Mouse (Mus musculus) kidney, embryonic 14.5 days (tissue): ENCODE data around the gene Bcar3. TPM values are rescaled to one million over a fixed set of nuclear protein-coding genes. Genes with fewer than 3 reads are reported as not detected.

Experiments used
- ATAC-seq: fragments of 200-750 bp; cut with Nextera tagmentation; 2 replicates; pipeline ENCODE4 v1.8.0; 2017; ENCODE audit warnings: moderate number of reproducible peaks, mild to moderate bottlenecking, moderate TSS enrichment, moderate library complexity; ENCODE audit not compliant: low FRiP score, low TSS enrichment
- H3K27ac ChIP-seq: fragments of 300-500 bp; sonication (generic); 2 replicates; pipeline ENCODE4 v1.5.1; 2014; ENCODE audit warnings: low read depth, mild to moderate bottlenecking, low read length, moderate library complexity, mixed read lengths
- H3K27me3 ChIP-seq: fragments of 300-500 bp; sonication (generic); 2 replicates; pipeline ENCODE4 v1.6.1; 2014; ENCODE audit warnings: mild to moderate bottlenecking, low read length; ENCODE audit not compliant: control insufficient read depth, insufficient read depth
- H3K36me3 ChIP-seq: fragments of 300-500 bp; sonication (generic); 2 replicates; pipeline ENCODE4 v1.6.1; 2014; ENCODE audit warnings: low read length, mixed read lengths; ENCODE audit not compliant: control insufficient read depth, insufficient read depth
- H3K4me1 ChIP-seq: fragments of 300-500 bp; sonication (generic); 2 replicates; pipeline ENCODE4 v1.6.1; 2014; ENCODE audit warnings: low read length, mixed read lengths; ENCODE audit not compliant: control insufficient read depth, insufficient read depth
- H3K4me2 ChIP-seq: fragments of 300-500 bp; sonication (generic); replicated peaks from 2 replicates; pipeline ENCODE4 v1.6.1; 2014; ENCODE audit warnings: low read depth, mild to moderate bottlenecking, low read length
- H3K4me3 ChIP-seq: fragments of 300-500 bp; sonication (generic); 2 replicates; pipeline ENCODE4 v1.5.1; 2014; ENCODE audit warnings: mild to moderate bottlenecking, low read length
- H3K9ac ChIP-seq: fragments of 300-500 bp; sonication (generic); 2 replicates; pipeline ENCODE4 v1.6.1; 2014; ENCODE audit warnings: low read depth, mild to moderate bottlenecking, low read length, moderate library complexity
- H3K9me3 ChIP-seq: fragments of 300-500 bp; sonication (generic); 2 replicates; pipeline ENCODE4 v1.6.1; 2016; ENCODE audit warnings: low read length; ENCODE audit not compliant: control insufficient read depth
- WGBS: fragments of 180-500 bp; shearing (Covaris S2); extraction: QIAGEN DNeasy Blood & Tissue Kit; methylation state at CpG from one replicate; pipeline ENCODE4 v1.1.7; 2014; 5-methylcytosine and 5-hydroxymethylcytosine counted together
- polyA plus RNA-seq: library from polyadenylated mRNA; unstranded; fragments of >200 nt; fragmentation: Nextera tagmentation; extraction: Ambion mirVana; gene quantifications from 2 replicates; pipeline ENCODE4 v1.2.1, GENCODE M21; 2014

Gene Bcar3
- polyA plus RNA-seq, 1 experiment from 2014 or later = 13.7 TPM

DNA sequence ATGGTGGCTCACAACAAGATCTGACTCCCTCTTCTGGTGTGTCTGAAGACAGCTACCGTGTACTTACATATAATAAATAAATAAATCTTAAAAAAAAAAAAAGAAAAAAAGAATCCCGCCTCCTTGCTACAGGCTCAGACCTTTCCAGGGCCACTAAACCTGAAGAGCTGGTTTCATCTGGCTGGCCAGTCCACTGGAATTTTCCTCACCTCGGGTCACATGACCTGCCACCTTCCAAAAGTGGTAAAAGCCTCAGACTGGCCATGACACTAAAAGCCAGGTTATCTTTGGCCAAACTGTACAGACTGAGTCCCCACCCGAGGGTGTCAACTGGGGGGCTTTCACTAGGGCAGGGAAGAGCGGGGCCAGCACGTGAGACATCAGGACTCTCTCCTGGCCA, 29.9 kb downstream of the Bcar3 start:
- peaks cover 9% of the 10 kb centered on the region for H3K4me1 ChIP-seq
- no peak overlapping the region for H3K4me3 ChIP-seq
- no peaks in the 10 kb centered on the region for H3K27me3 ChIP-seq
- H3K4me2 ChIP-seq = no peak overlapping the region
- no peak for ATAC-seq
- no peak overlapping the region for H3K9ac ChIP-seq
- no peak overlapping the region for H3K27ac ChIP-seq
- H3K36me3 ChIP-seq = no peaks in the 10 kb centered on the region
- H3K9me3 ChIP-seq = no peaks in the 10 kb centered on the region
- WGBS = 83% methylated on average over 6 of the region's 6 CpGs

DNA sequence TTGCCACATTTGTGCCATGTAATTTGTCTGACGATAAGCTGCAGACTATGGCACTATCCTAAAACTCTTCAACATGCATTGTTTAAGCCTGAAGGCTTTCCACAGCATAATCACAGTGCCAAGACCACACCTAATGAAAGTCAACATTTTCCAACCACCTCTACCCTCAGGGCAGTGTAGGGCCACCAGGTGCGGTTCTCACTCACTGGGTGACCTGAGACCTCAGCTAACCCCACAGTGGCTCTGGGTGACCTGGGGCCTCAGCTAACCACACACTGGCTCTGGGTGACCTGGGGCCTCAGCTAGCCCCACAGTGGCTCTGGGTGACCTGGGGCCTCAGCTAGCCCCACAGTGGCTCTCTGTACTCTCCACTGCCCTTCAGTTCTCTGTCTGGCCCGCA, 30.6 kb downstream of the Bcar3 start:
- no peak overlapping the region for H3K9ac ChIP-seq
- H3K4me3 ChIP-seq = no peak overlapping the region
- no peaks in the 10 kb centered on the region for H3K27me3 ChIP-seq
- ATAC-seq = no peak
- 81% methylated on average over 3 of the region's 3 CpGs for WGBS
- no peaks in the 10 kb centered on the region for H3K36me3 ChIP-seq
- peaks cover 9% of the 10 kb centered on the region for H3K4me1 ChIP-seq
- no peak overlapping the region for H3K4me2 ChIP-seq
- H3K9me3 ChIP-seq = no peaks in the 10 kb centered on the region
- H3K27ac ChIP-seq = no peak overlapping the region

DNA sequence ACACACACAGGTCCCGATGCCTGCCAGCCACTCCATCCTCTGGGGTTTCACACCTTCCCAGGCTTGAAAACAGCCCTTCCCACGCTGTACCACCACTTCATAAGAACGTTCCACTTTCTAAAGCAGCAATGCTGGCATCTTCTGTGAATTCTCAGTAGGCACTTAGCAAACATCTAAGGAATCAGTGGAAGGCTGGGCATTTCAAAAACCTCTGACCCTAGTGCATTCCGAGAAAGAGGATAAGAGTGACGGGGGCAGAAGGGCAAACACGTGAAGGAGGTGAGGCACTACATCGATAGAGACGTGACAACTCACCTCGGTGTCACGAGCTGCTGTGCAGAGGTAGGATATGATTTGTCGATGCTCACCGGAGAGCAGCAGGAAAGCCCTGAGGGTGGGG, 36.5 kb downstream of the Bcar3 start:
- no peak overlapping the region for H3K9ac ChIP-seq
- no peak overlapping the region for H3K27ac ChIP-seq
- no peak for ATAC-seq
- H3K9me3 ChIP-seq = no peaks in the 10 kb centered on the region
- H3K4me2 ChIP-seq = no peak overlapping the region
- H3K4me3 ChIP-seq = no peak overlapping the region
- peaks cover 8% of the 10 kb centered on the region; the same call in 1 of the 2 replicates for H3K4me1 ChIP-seq
- no peaks in the 10 kb centered on the region for H3K36me3 ChIP-seq
- 62% methylated on average over 12 of the region's 12 CpGs for WGBS
- no peaks in the 10 kb centered on the region for H3K27me3 ChIP-seq

GRCm38 (mm10) chr3:122333493-122333892, 39.6 kb downstream of the Bcar3 start:
- WGBS = 30% methylated on average over 4 of the region's 4 CpGs
- ATAC-seq = 0 out of 2 replicates have a peak, but pooled peaks have one; percentile 38
- H3K4me2 ChIP-seq = no peak overlapping the region
- H3K27me3 ChIP-seq = no peaks in the 10 kb centered on the region
- no peak overlapping the region for H3K27ac ChIP-seq
- H3K36me3 ChIP-seq = no peaks in the 10 kb centered on the region
- H3K4me1 ChIP-seq = peaks cover 8% of the 10 kb centered on the region; the same call in 1 of the 2 replicates
- H3K4me3 ChIP-seq = no peak overlapping the region
- H3K9ac ChIP-seq = no peak overlapping the region
- H3K9me3 ChIP-seq = no peaks in the 10 kb centered on the region

DNA sequence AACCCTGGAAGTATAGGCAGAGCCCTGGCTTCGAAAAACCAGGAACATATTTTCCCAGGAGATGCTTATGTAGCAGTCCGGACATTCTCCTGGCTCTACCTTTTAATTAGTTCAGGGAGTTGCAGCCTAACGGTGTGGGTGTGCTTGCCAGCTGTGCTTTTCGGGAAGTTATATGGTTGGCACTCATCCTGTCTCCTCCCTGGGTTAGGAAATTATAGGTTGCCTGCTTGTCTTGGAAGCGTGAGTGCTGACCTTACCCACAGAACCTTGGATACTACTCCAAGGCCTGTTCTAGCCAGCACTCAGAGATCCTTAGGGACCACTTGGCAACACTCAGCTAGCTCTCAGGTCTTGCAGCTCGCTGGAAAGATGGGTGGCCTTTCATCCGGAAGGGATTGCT, 40.0 kb downstream of the Bcar3 start:
- Histone ChIP-seq H3K9me3 (no peaks in the 10 kb centered on the region), H3K4me2 (no peak overlapping the region), H3K36me3 (no peaks in the 10 kb centered on the region), H3K27me3 (no peaks in the 10 kb centered on the region), H3K4me3 (no peak overlapping the region), H3K27ac (no peak overlapping the region), H3K9ac (no peak overlapping the region), H3K4me1 (peaks cover 8% of the 10 kb centered on the region; the same call in 1 of the 2 replicates)
- WGBS = 35% methylated on average over 7 of the region's 7 CpGs
- no peak; the same call in 1 of the 2 replicates for ATAC-seq

DNA sequence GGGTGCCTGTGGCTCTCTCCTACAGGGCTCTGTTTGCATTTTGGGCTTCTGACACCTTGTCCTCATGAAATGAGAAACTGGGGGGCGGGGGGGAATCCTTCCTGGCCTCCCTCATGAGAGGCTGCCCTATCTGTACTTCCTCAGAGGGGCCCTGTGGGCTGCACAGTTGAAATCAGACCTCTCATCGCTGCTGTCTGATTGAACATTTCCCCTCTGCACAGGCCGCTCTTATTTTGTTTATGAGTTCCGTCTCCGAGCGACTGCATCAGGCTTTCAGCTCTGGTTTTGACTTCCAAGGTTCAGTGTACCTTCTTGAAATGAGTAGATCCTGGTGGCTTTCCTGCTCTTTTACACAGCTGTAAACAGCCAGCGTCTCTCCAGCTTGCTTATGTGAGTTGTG, 40.4 kb downstream of the Bcar3 start:
- no peak for ATAC-seq
- H3K36me3 ChIP-seq = no peaks in the 10 kb centered on the region
- H3K4me2 ChIP-seq = no peak overlapping the region
- no peak overlapping the region for H3K4me3 ChIP-seq
- peaks cover 8% of the 10 kb centered on the region; the same call in 1 of the 2 replicates for H3K4me1 ChIP-seq
- no peak overlapping the region for H3K27ac ChIP-seq
- 40% methylated on average over 7 of the region's 7 CpGs for WGBS
- H3K9me3 ChIP-seq = no peaks in the 10 kb centered on the region
- no peak overlapping the region for H3K9ac ChIP-seq
- no peaks in the 10 kb centered on the region for H3K27me3 ChIP-seq

DNA sequence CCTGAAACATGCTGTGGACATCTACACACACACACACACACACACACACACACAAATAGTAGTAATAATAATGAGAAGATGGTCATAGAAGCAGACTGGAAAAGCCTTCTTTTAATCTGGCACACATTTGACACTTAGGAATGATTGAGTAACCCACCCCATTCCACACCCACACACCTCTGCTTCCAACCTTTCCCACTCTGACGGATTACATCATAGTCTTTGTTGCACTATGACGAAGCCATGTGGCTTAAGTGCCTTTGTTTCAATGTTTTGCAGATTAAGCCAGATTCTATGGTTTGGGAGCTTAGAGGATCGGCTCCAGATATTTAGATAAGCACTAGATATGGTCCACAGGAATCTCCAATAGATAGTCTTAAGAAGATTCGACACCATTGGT, 42.1 kb downstream of the Bcar3 start:
- Histone ChIP-seq H3K36me3 (no peaks in the 10 kb centered on the region), H3K4me2 (no peak overlapping the region), H3K27ac (no peak overlapping the region), H3K4me3 (no peak overlapping the region), H3K9me3 (no peaks in the 10 kb centered on the region), H3K9ac (no peak overlapping the region), H3K4me1 (peaks cover 8% of the 10 kb centered on the region; the same call in 1 of the 2 replicates), H3K27me3 (no peaks in the 10 kb centered on the region)
- 88% methylated on average over 4 of the region's 4 CpGs for WGBS
- no peak for ATAC-seq

GRCm38 (mm10) chr3:122337992-122338391, 44.1 kb downstream of the Bcar3 start:
- ATAC-seq = no peak
- Histone ChIP-seq H3K9ac (no peak overlapping the region), H3K27ac (no peak overlapping the region), H3K27me3 (no peaks in the 10 kb centered on the region), H3K9me3 (no peaks in the 10 kb centered on the region), H3K4me2 (no peak overlapping the region), H3K4me3 (no peak overlapping the region), H3K36me3 (no peaks in the 10 kb centered on the region), H3K4me1 (peaks cover 8% of the 10 kb centered on the region; the same call in 1 of the 2 replicates)
- 67% methylated on average over 5 of the region's 5 CpGs for WGBS

DNA sequence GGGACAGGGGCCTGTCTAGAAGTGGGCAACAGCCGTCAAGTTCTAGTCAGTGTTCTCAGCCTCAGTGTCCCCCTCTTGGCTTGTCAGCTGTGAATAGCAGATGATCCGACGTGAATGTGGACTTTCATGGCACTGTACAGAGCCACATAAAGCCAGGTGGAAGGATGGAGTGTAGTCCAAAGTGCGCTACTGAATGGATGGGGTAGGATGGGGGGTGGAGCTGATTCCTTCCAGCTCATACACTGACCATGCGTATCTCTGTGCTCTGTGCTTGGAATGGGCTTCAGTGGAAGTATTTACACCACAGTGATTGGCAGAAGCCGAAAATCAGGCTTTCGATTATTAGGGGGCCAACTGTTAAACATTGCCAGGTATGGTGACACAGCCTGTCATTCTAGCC, 45.0 kb downstream of the Bcar3 start:
- no peak overlapping the region for H3K4me3 ChIP-seq
- H3K9me3 ChIP-seq = no peaks in the 10 kb centered on the region
- no peak overlapping the region for H3K9ac ChIP-seq
- no peaks in the 10 kb centered on the region for H3K36me3 ChIP-seq
- no peak overlapping the region for H3K27ac ChIP-seq
- no peaks in the 10 kb centered on the region for H3K27me3 ChIP-seq
- no peak overlapping the region for H3K4me2 ChIP-seq
- WGBS = 94% methylated on average over 7 of the region's 7 CpGs
- ATAC-seq = no peak
- peaks cover 4% of the 10 kb centered on the region; the same call in 1 of the 2 replicates for H3K4me1 ChIP-seq
